Mouse (Mus musculus): ENCODE results near the gene Tctex1d4.

Gene Tctex1d4

GRCm38 (mm10) chr4:117109330-117109729, 17.3 kb upstream of the Tctex1d4 start:
- no peak for TF ChIP-seq GATA4 (IDR thresholded peaks at IDR 0.05; ENCODE audit: insufficient replicate concordance, low read length)

GRCm38 (mm10) chr4:117110249-117110648, 16.3 kb upstream of the Tctex1d4 start:
- TF ChIP-seq GATA4 (IDR thresholded peaks at IDR 0.05; ENCODE audit: insufficient replicate concordance, low read length) = no peak

GRCm38 (mm10) chr4:117110985-117111384, 15.6 kb upstream of the Tctex1d4 start:
- TF ChIP-seq GATA4 (IDR thresholded peaks at IDR 0.05; ENCODE audit: insufficient replicate concordance, low read length) = no peak

- no peak for TF ChIP-seq GATA4 (IDR thresholded peaks at IDR 0.05; ENCODE audit: insufficient replicate concordance, low read length)
Measured at GRCm38 (mm10) chr4:117113237-117113636, 13.4 kb upstream of the Tctex1d4 start.

GRCm38 (mm10) chr4:117115592-117115991, 11.0 kb upstream of the Tctex1d4 start:
- TF ChIP-seq GATA4 (IDR thresholded peaks at IDR 0.05; ENCODE audit: insufficient replicate concordance, low read length) = no peak

- TF ChIP-seq GATA4 (IDR thresholded peaks at IDR 0.05; ENCODE audit: insufficient replicate concordance, low read length) = no peak
Measured at GRCm38 (mm10) chr4:117117931-117118330, 8.7 kb upstream of the Tctex1d4 start.

GRCm38 (mm10) chr4:117119636-117120035, 7.0 kb upstream of the Tctex1d4 start:
- no peak for TF ChIP-seq GATA4 (IDR thresholded peaks at IDR 0.05; ENCODE audit: insufficient replicate concordance, low read length)

GRCm38 (mm10) chr4:117120052-117120444, 6.5 kb upstream of the Tctex1d4 start:
- no peak for TF ChIP-seq GATA4 (IDR thresholded peaks at IDR 0.05; ENCODE audit: insufficient replicate concordance, low read length)

- TF ChIP-seq GATA4 (IDR thresholded peaks at IDR 0.05; ENCODE audit: insufficient replicate concordance, low read length) = no peak
Measured at GRCm38 (mm10) chr4:117120445-117121414, 5.9 kb upstream of the Tctex1d4 start.

GRCm38 (mm10) chr4:117122209-117122608, 4.4 kb upstream of the Tctex1d4 start:
- no peak for TF ChIP-seq GATA4 (IDR thresholded peaks at IDR 0.05; ENCODE audit: insufficient replicate concordance, low read length)

- TF ChIP-seq GATA4 (IDR thresholded peaks at IDR 0.05; ENCODE audit: insufficient replicate concordance, low read length) = no peak
Measured at GRCm38 (mm10) chr4:117123546-117124217, 2.9 kb upstream of the Tctex1d4 start.

- TF ChIP-seq GATA4 (IDR thresholded peaks at IDR 0.05; ENCODE audit: insufficient replicate concordance, low read length) = no peak
Measured at GRCm38 (mm10) chr4:117124218-117124517, 2.4 kb upstream of the Tctex1d4 start.

GRCm38 (mm10) chr4:117124518-117125347, 1.9 kb upstream of the Tctex1d4 start:
- TF ChIP-seq GATA4 (IDR thresholded peaks at IDR 0.05; ENCODE audit: insufficient replicate concordance, low read length) = no peak

- TF ChIP-seq GATA4 (IDR thresholded peaks at IDR 0.05; ENCODE audit: insufficient replicate concordance, low read length) = no peak
Measured at GRCm38 (mm10) chr4:117125348-117125909, 1.2 kb upstream of the Tctex1d4 start, which contains the start of gene Btbd19. Btbd19 (minus strand) TSS chr4:117125725.
